Mouse (Mus musculus): Measurements from ENCODE around the gene Hoga1. TPM values are rescaled to one million over a fixed set of nuclear protein-coding genes. Genes with fewer than 3 reads are reported as not detected.

The Hoga1 gene
- total RNA-seq, 2 experiments from 2014 or later, result not detected

GRCm38 (mm10) chr19:42099406-42099805 is 54.0 kb downstream of the Hoga1 start:
- no peak for ATAC-seq (replicated peaks; ENCODE audit: low FRiP score, low TSS enrichment, poor library complexity, severe bottlenecking)

GRCm38 (mm10) chr19:42104681-42105080 is 59.3 kb downstream of the Hoga1 start:
- ATAC-seq (replicated peaks; ENCODE audit: low FRiP score, low TSS enrichment, poor library complexity, severe bottlenecking), result no peak

DNA sequence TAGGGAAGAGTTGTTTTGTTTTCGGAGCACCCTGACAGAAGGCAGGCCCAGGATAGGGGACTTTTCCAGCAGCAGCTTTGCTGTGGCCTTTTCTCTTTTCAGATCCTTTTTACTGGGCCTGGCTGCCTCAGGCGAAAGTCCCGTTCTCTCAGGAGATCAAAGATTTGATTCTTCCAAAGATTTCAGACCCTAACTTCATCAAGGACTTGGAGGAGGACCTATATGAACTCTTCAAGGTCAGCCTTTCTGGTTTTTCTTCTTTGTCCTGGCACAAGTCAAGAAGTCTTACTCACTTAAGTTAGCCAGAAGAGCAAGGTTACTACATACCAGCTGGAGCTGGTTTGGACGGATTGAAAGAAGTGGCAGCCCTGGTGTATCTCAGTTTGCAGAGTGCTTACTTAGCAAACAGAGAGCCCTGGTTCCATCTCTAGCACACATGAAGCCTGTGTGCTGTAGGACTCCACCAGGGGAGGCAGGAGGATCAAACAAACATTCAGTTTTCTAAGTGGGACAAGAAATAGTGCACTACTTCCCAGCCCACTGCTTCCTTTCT is 70.4 kb downstream of the Hoga1 start:
- ATAC-seq (replicated peaks; ENCODE audit: low FRiP score, low TSS enrichment, poor library complexity, severe bottlenecking), result no peak

DNA sequence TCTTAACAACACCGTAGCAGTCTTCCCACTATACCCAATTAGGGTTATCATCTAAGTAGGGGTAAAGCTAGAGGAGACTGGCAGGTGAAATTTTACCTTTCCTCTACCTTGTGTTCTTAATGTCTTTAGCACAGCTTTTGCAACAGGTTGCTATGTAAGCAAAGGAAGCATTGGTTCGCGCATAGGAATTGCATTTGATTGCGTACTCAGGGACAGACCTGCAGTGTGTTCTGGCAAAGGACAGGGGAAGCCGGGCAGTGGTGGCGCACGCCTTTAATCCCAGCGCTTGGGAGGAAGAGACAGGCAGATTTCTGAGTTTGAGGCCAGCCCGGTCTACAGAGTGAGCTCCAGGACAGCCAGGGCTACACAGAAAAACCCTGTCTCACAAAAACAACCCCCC is 72.7 kb downstream of the Hoga1 start:
- no peak for ATAC-seq (replicated peaks; ENCODE audit: low FRiP score, low TSS enrichment, poor library complexity, severe bottlenecking)

GRCm38 (mm10) chr19:42118596-42118995 is 73.2 kb downstream of the Hoga1 start:
- no peak for ATAC-seq (replicated peaks; ENCODE audit: low FRiP score, low TSS enrichment, poor library complexity, severe bottlenecking)

- no peak for ATAC-seq (replicated peaks; ENCODE audit: low FRiP score, low TSS enrichment, poor library complexity, severe bottlenecking)
Observed at GRCm38 (mm10) chr19:42120451-42120850, 75.0 kb downstream of the Hoga1 start.

Other genes starting within 250 kb of the Hoga1 start
- gene Arhgap19, start 243.6 kb upstream of the Hoga1 start, total RNA-seq (2014; fragmentation: Nextera tagmentation), result 41.0 and 44.7 TPM in 2 replicates
- gene Arhgap19, start 243.6 kb upstream of the Hoga1 start, total RNA-seq (2017), result 34.1 and 40.5 TPM in 2 replicates
- gene Frat1, start 215.6 kb upstream of the Hoga1 start, total RNA-seq (2014; fragmentation: Nextera tagmentation), result 18.1 and 25.6 TPM in 2 replicates
- gene Frat1, start 215.6 kb upstream of the Hoga1 start, total RNA-seq (2017), result 17.7 and 32.4 TPM in 2 replicates
- 30.5 and 32.9 TPM in 2 replicates for gene Frat2, start 197.5 kb upstream of the Hoga1 start, total RNA-seq (2014; fragmentation: Nextera tagmentation)
- 55.8 and 63.7 TPM in 2 replicates for gene Frat2, start 197.5 kb upstream of the Hoga1 start, total RNA-seq (2017)
- gene Rrp12, start 149.4 kb upstream of the Hoga1 start, total RNA-seq (2014; fragmentation: Nextera tagmentation), result 21.0 and 31.4 TPM in 2 replicates
- gene Rrp12, start 149.4 kb upstream of the Hoga1 start, total RNA-seq (2017), result 26.5 and 36.0 TPM in 2 replicates
- 27.0 and 67.3 TPM in 2 replicates for gene Pgam1, start 133.7 kb upstream of the Hoga1 start, total RNA-seq (2014; fragmentation: Nextera tagmentation)
- gene Pgam1, start 133.7 kb upstream of the Hoga1 start, total RNA-seq (2017), result 30.1 and 34.7 TPM in 2 replicates
- gene Exosc1, start 112.2 kb upstream of the Hoga1 start, total RNA-seq (2014; fragmentation: Nextera tagmentation), result 66.2 and 86.7 TPM in 2 replicates
- gene Exosc1, start 112.2 kb upstream of the Hoga1 start, total RNA-seq (2017), result 72.9 and 81.2 TPM in 2 replicates
- gene Zdhhc16, start 112.1 kb upstream of the Hoga1 start, total RNA-seq (2014; fragmentation: Nextera tagmentation), result 36.8 and 46.8 TPM in 2 replicates
- 22.1 and 26.2 TPM in 2 replicates for gene Zdhhc16, start 112.1 kb upstream of the Hoga1 start, total RNA-seq (2017)
- 25.6 and 39.6 TPM in 2 replicates for gene Mms19, start 64.5 kb upstream of the Hoga1 start, total RNA-seq (2014; fragmentation: Nextera tagmentation)
- 15.5 and 17.7 TPM in 2 replicates for gene Mms19, start 64.5 kb upstream of the Hoga1 start, total RNA-seq (2017)
- 2.3 and 4.8 TPM in 2 replicates for gene Ubtd1, start 63.8 kb upstream of the Hoga1 start, total RNA-seq (2014; fragmentation: Nextera tagmentation)
- gene Ubtd1, start 63.8 kb upstream of the Hoga1 start, total RNA-seq (2017), result 1.9 TPM in 1 of 2 replicates, not detected in the other
- gene Ankrd2, start 9.6 kb upstream of the Hoga1 start, total RNA-seq (2014; fragmentation: Nextera tagmentation), result not detected in 2 replicates
- not detected in 2 replicates for gene Ankrd2, start 9.6 kb upstream of the Hoga1 start, total RNA-seq (2017)
- gene 4933411K16Rik, start 6.6 kb downstream of the Hoga1 start, total RNA-seq (2014; fragmentation: Nextera tagmentation), result not detected in 2 replicates
- not detected in 2 replicates for gene 4933411K16Rik, start 6.6 kb downstream of the Hoga1 start, total RNA-seq (2017)
- 2.1 TPM in 1 of 2 replicates, not detected in the other for gene Morn4, start 40.7 kb downstream of the Hoga1 start, total RNA-seq (2014; fragmentation: Nextera tagmentation)
- 0.53 and 0.85 TPM in 2 replicates for gene Morn4, start 40.7 kb downstream of the Hoga1 start, total RNA-seq (2017)
- gene Pi4k2a, start 44.9 kb downstream of the Hoga1 start, total RNA-seq (2014; fragmentation: Nextera tagmentation), result 8.9 and 13.5 TPM in 2 replicates
- gene Pi4k2a, start 44.9 kb downstream of the Hoga1 start, total RNA-seq (2017), result 4.6 and 5.2 TPM in 2 replicates
- gene Avpi1, start 83.4 kb downstream of the Hoga1 start, total RNA-seq (2014; fragmentation: Nextera tagmentation), result 2.2 and 6.1 TPM in 2 replicates
- 4.6 TPM in 1 of 2 replicates, not detected in the other for gene Avpi1, start 83.4 kb downstream of the Hoga1 start, total RNA-seq (2017)
- 3.3 and 6.1 TPM in 2 replicates for gene Marveld1, start 101.8 kb downstream of the Hoga1 start, total RNA-seq (2014; fragmentation: Nextera tagmentation)
- gene Marveld1, start 101.8 kb downstream of the Hoga1 start, total RNA-seq (2017), result 4.5 and 5.8 TPM in 2 replicates
- gene Zfyve27, start 118.3 kb downstream of the Hoga1 start, total RNA-seq (2014; fragmentation: Nextera tagmentation), result 19.4 and 30.4 TPM in 2 replicates
- 10.7 and 13.4 TPM in 2 replicates for gene Zfyve27, start 118.3 kb downstream of the Hoga1 start, total RNA-seq (2017)
- gene Sfrp5, start 156.6 kb downstream of the Hoga1 start, total RNA-seq (2014; fragmentation: Nextera tagmentation), result not detected in 2 replicates
- gene Sfrp5, start 156.6 kb downstream of the Hoga1 start, total RNA-seq (2017), result not detected in 2 replicates
- not detected in 2 replicates for gene Golga7b, start 202.0 kb downstream of the Hoga1 start, total RNA-seq (2014; fragmentation: Nextera tagmentation)
- gene Golga7b, start 202.0 kb downstream of the Hoga1 start, total RNA-seq (2017), result not detected in 2 replicates

All from megakaryocyte-erythroid progenitor cell, adult 5-6 weeks (primary cell).